Mouse (Mus musculus): ENCODE measurements around the gene Shkbp1. TPM values are rescaled to one million over a fixed set of nuclear protein-coding genes. Genes with fewer than 3 reads are reported as not detected.
A peak's percentile ranks its signal among the peaks of the same experiment; 100 is the strongest.

The Shkbp1 gene
- total and polyA plus RNA-seq, 3 experiments = 23.3 to 62.8 (median 30.8) TPM

- H3K27ac ChIP-seq (ENCODE audit: insufficient read depth, low read depth) = no peak overlapping the region
- H3K79me2 ChIP-seq (replicated peaks; ENCODE audit: control insufficient read depth, extremely low read depth, insufficient read depth, poor library complexity, severe bottlenecking) = no peaks in the 10 kb centered on the region
- peaks cover 33% of the 10 kb centered on the region for H3K27me3 ChIP-seq (replicated peaks)
- H3K9me3 ChIP-seq (replicated peaks; ENCODE audit: low read length) = peaks cover 2% of the 10 kb centered on the region
- no peak overlapping the region for H3K4me2 ChIP-seq (ENCODE audit: insufficient read depth, low read depth, poor library complexity, severe bottlenecking)
- TF ChIP-seq PAX5 (IDR thresholded peaks at IDR 0.05; ENCODE audit: low read length) (no peak), TCF12 (IDR thresholded peaks at IDR 0.05; ENCODE audit: low read depth, low read length) (no peak), USF2 (conservative IDR thresholded peaks at IDR 0.05; ENCODE audit: low read depth, low read length) (no peak), NELFE (IDR thresholded peaks at IDR 0.05; ENCODE audit: low read depth, low read length) (no peak), MAFK (IDR thresholded peaks at IDR 0.05; ENCODE audit: insufficient replicate concordance, low read length) (no peak), MAX (IDR thresholded peaks at IDR 0.05; ENCODE audit: low read length) (no peak), UBTF (IDR thresholded peaks at IDR 0.05; ENCODE audit: low read depth, low read length) (no peak), RAD21 (IDR thresholded peaks at IDR 0.05; ENCODE audit: low read depth, low read length) (no peak), TBP (conservative IDR thresholded peaks at IDR 0.05; ENCODE audit: low read depth, low read length) (no peak)
- no peaks in the 10 kb centered on the region for H3K36me3 ChIP-seq (replicated peaks in 1 of 2; ENCODE audit: control insufficient read depth in 1 of 2, insufficient read depth in 1 of 2, low read length in 1 of 2)
- no peak overlapping the region for H3K9ac ChIP-seq (ENCODE audit: insufficient read depth, low read depth)
- in situ Hi-C loops (cut with MboI; ENCODE audit: low pct_ligation_motif_present, low pct_unique_long_range_greater_than_20kb, low sequenced_read_pairs) = no loop called here
- peaks cover 5 to 23% of the 10 kb centered on the region in 2 experiments for H3K4me1 ChIP-seq (ENCODE audit: control insufficient read depth in 1 of 2, insufficient read depth in 2 of 2)
- dilution Hi-C loops (cut with MboI; ENCODE audit: extremely low pct_ligation_motif_present, extremely low pct_unique_long_range_greater_than_20kb, low sequenced_read_pairs) = no loop called here
- DNase-seq (ENCODE audit: extremely low read depth) = no peak
- no peak overlapping the region for H3K4me3 ChIP-seq (replicated peaks in 1 of 3; ENCODE audit: low read depth in 2 of 3, low read length in 2 of 3, poor library complexity in 1 of 3)
Measured at GRCm38 (mm10) chr7:27364379-27364778, 8.6 kb upstream of the Shkbp1 start.

GRCm38 (mm10) chr7:27361283-27361946 lies 5.6 kb upstream of the Shkbp1 start:
- dilution Hi-C loops (cut with MboI; ENCODE audit: extremely low pct_ligation_motif_present, extremely low pct_unique_long_range_greater_than_20kb, low sequenced_read_pairs) (no loop called here), in situ Hi-C loops (cut with MboI; ENCODE audit: low pct_ligation_motif_present, low pct_unique_long_range_greater_than_20kb, low sequenced_read_pairs) (no loop called here)
- Histone ChIP-seq H3K27me3 (replicated peaks) (peaks cover 17% of the 10 kb centered on the region), H3K36me3 (replicated peaks in 1 of 2; ENCODE audit: control insufficient read depth in 1 of 2, insufficient read depth in 1 of 2, low read length in 1 of 2) (no peaks in the 10 kb centered on the region), H3K27ac (ENCODE audit: insufficient read depth, low read depth) (no peak overlapping the region), H3K9ac (ENCODE audit: insufficient read depth, low read depth) (peak overlapping the region; percentile 50), H3K4me1 (ENCODE audit: control insufficient read depth in 1 of 2, insufficient read depth in 2 of 2) (peaks cover 5 to 26% of the 10 kb centered on the region in 2 experiments), H3K9me3 (replicated peaks; ENCODE audit: low read length) (peaks cover 2% of the 10 kb centered on the region), H3K4me2 (ENCODE audit: insufficient read depth, low read depth, poor library complexity, severe bottlenecking) (peak overlapping the region; percentile 90), H3K79me2 (replicated peaks; ENCODE audit: control insufficient read depth, extremely low read depth, insufficient read depth, poor library complexity, severe bottlenecking) (no peaks in the 10 kb centered on the region), H3K4me3 (replicated peaks in 1 of 3; ENCODE audit: low read depth in 2 of 3, low read length in 2 of 3, poor library complexity in 1 of 3) (peak overlapping the region; percentile 47 to 59 (median 47))
- peak; percentile 100 for DNase-seq (ENCODE audit: extremely low read depth)
- TF ChIP-seq NELFE (IDR thresholded peaks at IDR 0.05; ENCODE audit: low read depth, low read length) = peak; percentile 57; the same call in 1 of the 2 replicates
- TF ChIP-seq ETS1 (conservative IDR thresholded peaks at IDR 0.05; ENCODE audit: low read depth, low read length) = no peak
- TF ChIP-seq CHD2 (IDR thresholded peaks at IDR 0.05; ENCODE audit: low read length) = no peak
- no peak for TF ChIP-seq IRF4 (IDR thresholded peaks at IDR 0.05; ENCODE audit: low read depth, low read length)
- no peak for TF ChIP-seq HCFC1 (IDR thresholded peaks at IDR 0.05; ENCODE audit: low read depth, low read length)
- TF ChIP-seq POLR2A (IDR thresholded peaks at IDR 0.05; ENCODE audit: low read depth, low read length) = peak; percentile 68
- no peak for TF ChIP-seq UBTF (IDR thresholded peaks at IDR 0.05; ENCODE audit: low read depth, low read length)
- TF ChIP-seq MEF2A (IDR thresholded peaks at IDR 0.05; ENCODE audit: borderline replicate concordance, low read depth, low read length) = no peak
- TF ChIP-seq PAX5 (IDR thresholded peaks at IDR 0.05; ENCODE audit: low read length) = no peak
- TF ChIP-seq BHLHE40 (IDR thresholded peaks at IDR 0.05; ENCODE audit: low read depth, low read length) = peak; percentile 78
- no peak for TF ChIP-seq CHD1 (IDR thresholded peaks at IDR 0.05; ENCODE audit: low read depth, low read length)
- peak; percentile 28; the same call in 1 of the 2 replicates for TF ChIP-seq USF1 (IDR thresholded peaks at IDR 0.05; ENCODE audit: low read depth, low read length)
- TF ChIP-seq KAT2A (IDR thresholded peaks at IDR 0.05; ENCODE audit: insufficient replicate concordance, low read length) = no peak
- TF ChIP-seq ZKSCAN1 (IDR thresholded peaks at IDR 0.05; ENCODE audit: borderline replicate concordance, low read depth, low read length) = no peak
- no peak for TF ChIP-seq EP300 (IDR thresholded peaks at IDR 0.05; ENCODE audit: low read length)
- TF ChIP-seq NRF1 (IDR thresholded peaks at IDR 0.05; ENCODE audit: low read depth, low read length) = peak; percentile 99
- no peak for TF ChIP-seq POLR2AphosphoS2 (IDR thresholded peaks at IDR 0.05; ENCODE audit: low read depth, low read length)
- no peak; the same call in 1 of the 2 replicates for TF ChIP-seq MAX (IDR thresholded peaks at IDR 0.05; ENCODE audit: low read length)
- no peak for TF ChIP-seq MYC (IDR thresholded peaks at IDR 0.05; ENCODE audit: low read depth, low read length)
- peak; percentile 60 for TF ChIP-seq ELF1 (IDR thresholded peaks at IDR 0.05; ENCODE audit: low read depth, low read length)
- TF ChIP-seq MAFK (IDR thresholded peaks at IDR 0.05; ENCODE audit: insufficient replicate concordance, low read length) = no peak
- no peak for TF ChIP-seq SMC3 (IDR thresholded peaks at IDR 0.05; ENCODE audit: low read depth, low read length)
- TF ChIP-seq ZC3H11A (IDR thresholded peaks at IDR 0.05; ENCODE audit: low read depth, low read length) = no peak
- 0 out of 2 replicates have a peak, but pooled peaks have one; percentile 27 for TF ChIP-seq TBP (conservative IDR thresholded peaks at IDR 0.05; ENCODE audit: low read depth, low read length)
- TF ChIP-seq JUND (conservative IDR thresholded peaks at IDR 0.05; ENCODE audit: low read depth, low read length) = no peak
- no peak for TF ChIP-seq CTCF (conservative IDR thresholded peaks at IDR 0.05 in 1 of 2, IDR thresholded peaks at IDR 0.05 in 1 of 2; ENCODE audit: low read depth in 2 of 2, low read length in 2 of 2)
- TF ChIP-seq GABPA (IDR thresholded peaks at IDR 0.05; ENCODE audit: insufficient replicate concordance, low read depth, low read length) = no peak
- no peak for TF ChIP-seq JUN (IDR thresholded peaks at IDR 0.05; ENCODE audit: insufficient read depth, low read depth, low read length)

Data from CH12.LX (cell line).